Mouse (Mus musculus) MEL-GATA-1-ER (cell line): ENCODE data around the gene Atp8a1.

ENCODE experiments used
- DNase-seq: peaks from one replicate; pipeline ENCODE4 v3.0.0-alpha.2; 2012; ENCODE audit warnings: low read depth; ENCODE audit errors: extremely low read depth

Atp8a1 gene

DNA sequence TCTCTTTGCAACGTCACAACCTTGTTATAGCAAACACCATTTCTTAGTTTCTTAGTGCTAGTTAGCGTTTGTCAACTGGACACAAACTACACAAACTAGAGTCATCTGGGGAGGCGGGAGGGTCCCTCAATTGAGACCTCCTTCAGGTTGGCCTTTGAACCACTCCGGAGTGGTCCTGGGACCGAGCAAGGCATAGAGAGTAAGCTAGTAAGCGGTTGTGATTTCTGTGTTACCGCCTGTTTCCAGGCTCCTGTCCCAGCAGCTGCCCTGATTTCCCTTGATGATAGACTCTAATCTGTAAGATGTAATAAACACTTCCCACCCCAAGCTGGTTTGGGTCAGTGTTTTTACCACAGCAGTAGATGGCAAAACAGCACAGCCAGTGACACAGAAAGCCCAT lies 161.3 kb downstream of the Atp8a1 start:
- no peak for DNase-seq

DNA sequence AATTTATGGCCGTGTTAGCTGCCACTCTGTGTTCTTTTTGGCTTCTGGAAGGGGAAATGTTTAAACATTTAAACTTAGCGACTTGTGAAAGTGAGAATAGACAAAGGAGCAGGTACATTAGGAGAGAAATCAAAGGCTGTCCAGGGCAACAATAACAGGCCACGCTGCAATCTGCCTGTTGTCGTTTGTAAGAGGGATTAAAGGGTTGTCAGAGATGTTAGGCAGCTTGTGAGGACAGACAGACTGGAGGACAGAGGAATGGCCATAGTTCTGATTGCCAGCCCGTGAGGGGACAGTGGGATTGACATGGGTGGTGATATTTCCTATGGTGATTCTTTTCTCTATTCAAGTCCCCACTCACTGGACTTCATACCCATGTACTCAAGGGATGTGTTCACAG lies 161.8 kb downstream of the Atp8a1 start:
- no peak for DNase-seq

DNA sequence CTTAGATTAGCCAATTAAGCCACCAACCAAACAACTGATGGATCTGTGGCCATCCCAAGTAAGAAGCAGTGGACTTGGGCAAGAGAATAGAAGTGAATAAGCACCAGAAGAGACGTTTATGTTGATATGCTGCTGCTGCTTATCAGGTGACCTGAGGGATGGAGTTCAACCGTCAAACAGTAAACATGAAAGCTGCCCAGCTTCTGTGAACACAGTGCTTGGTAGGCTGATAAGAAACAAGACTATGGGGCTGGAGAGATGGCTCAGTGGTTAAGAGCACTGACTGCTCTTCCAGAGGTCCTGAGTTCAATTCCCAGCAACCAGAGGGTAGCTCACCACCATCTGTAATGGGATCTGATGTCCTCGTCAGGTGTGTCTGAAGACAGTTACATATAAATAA lies 168.4 kb downstream of the Atp8a1 start:
- DNase-seq: no peak

DNA sequence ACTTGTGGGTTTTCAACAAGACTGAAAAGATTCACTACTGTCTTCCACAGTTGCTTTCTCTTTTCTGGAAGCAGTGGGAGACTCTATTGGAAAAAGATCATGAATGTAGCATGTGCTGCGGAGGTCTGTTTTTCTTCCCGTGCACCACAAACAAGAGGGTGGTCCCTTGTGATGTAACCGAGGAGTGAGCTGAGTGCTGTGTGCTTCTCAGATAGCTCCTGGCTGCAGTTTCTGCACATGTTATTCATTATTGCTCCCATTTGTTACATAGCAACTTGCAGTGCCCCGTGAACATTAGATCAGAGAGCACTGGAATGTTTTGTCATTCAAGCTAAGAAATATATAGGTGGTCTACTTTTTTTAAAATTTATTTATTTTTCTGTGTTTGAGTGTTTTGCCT lies 174.2 kb downstream of the Atp8a1 start:
- DNase-seq: no peak

GRCm38 (mm10) chr5:67670158-67670557 lies 177.1 kb downstream of the Atp8a1 start:
- DNase-seq: peak; percentile 29

DNA sequence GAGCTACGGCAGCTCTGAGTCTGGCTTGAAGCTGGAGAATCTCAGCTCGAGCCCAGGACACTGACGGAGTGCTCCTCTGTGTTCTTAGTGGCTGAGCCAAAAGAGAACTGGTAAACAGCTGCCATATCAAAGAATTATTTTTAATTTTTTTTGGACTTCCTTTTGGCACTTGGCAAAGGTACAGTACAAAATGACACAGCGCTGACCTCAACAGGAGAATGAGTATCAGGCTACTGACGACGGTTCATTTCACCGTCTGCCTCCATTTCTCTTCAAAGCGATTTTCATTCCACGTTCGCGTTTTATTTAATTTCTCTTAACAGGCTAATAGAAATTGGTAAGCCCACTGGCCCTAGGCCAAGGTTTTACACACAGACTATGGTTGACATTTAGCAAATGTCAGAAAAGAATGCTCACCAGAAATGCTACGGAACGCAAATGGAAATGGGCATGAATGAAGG lies 177.8 kb downstream of the Atp8a1 start:
- no peak for DNase-seq

GRCm38 (mm10) chr5:67662715-67663114 lies 184.5 kb downstream of the Atp8a1 start:
- DNase-seq: no peak

DNA sequence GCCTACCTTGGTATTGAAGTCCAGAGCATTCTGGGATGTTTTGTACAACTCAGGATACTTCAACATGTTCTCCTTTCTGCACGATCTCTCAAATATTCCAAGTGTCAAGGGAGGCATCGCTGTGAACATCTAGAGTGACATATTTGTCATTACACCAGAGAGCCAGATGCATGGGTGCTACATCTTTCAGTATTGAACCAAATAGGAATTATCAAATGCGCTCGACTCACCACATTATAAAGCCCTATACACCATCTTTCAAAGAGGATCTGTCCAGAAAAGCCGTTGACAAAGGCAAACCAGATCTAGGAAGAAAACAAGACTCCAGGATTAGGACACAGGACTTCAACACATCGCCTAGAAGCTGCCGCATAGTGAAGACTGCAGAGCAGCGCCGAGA lies 187.4 kb downstream of the Atp8a1 start:
- no peak for DNase-seq

GRCm38 (mm10) chr5:67656821-67657259 lies 190.4 kb downstream of the Atp8a1 start:
- no peak for DNase-seq

DNA sequence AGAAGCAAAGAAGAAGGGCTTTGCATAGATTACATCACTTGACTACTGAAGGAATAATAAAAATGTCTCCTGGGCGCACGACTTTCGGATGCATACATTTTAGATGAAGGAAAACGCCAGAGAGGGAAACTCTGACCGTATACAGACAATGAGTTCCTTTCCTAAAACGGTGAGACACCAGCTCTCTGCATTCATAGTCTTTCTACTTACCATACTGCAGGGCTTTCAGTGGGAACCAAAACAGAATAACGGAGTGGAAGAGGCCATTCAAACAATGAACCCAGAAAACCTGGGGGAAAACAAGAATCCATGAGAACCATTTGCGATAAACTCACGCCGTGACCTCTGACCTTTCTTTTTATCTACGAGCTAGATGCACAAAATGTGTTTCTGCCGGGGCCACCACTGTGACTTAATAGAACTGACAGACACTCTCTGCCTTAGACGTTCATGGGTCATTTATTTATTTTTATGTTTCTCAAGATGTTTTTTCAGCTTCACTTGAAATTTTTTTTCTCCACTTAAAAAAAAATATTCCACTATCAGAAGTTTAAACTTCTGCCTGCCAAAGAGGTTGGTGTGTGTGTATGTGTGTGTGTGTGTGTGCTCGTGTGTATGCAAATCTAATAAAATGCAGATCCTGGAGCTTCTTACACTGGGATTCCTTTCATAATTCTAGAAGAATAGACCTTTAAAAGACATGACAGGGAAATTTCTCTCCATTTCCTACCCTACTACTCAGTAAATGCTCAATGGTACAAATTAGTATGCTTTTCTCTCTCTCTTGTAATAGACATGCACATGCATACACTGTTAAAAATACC lies 191.3 kb downstream of the Atp8a1 start:
- no peak for DNase-seq

DNA sequence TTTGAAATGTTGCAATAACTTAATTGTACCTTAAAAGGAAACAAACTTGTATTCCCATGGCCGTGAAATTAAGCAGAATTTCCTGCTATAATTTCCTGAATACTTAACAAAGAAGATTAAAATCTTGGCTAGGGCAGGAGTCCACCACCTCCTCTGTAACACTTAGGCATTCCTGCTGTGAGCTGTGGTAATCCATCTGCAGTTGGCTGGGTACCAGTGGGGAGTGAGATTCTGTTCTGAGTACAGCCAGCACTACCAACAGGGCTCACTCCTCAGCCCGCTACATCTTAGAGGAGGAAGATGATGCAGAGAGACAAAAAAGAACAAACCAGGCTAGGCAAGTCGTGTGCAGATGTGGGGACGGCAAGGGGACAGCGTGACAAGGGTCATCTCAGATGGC lies 192.7 kb downstream of the Atp8a1 start:
- DNase-seq: no peak

DNA sequence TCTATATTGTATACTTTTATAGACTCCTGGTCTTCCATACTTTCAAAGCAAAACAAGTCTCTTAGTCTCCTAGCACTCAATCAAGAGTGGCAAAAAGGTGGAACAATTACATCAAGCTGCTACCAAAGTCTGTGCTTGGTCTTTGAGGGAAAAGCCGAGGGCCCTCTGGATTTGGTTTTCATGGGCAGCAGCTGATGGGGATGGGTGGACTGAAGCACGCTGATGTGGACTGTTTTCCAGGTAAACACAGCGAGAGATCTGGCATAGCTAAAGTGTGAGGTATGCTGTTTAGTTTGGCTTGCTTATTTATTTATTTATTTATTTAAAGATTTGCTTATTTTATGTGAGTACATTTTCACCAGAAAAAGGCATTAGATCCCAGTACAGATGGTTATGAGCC lies 193.7 kb downstream of the Atp8a1 start:
- no peak for DNase-seq

DNA sequence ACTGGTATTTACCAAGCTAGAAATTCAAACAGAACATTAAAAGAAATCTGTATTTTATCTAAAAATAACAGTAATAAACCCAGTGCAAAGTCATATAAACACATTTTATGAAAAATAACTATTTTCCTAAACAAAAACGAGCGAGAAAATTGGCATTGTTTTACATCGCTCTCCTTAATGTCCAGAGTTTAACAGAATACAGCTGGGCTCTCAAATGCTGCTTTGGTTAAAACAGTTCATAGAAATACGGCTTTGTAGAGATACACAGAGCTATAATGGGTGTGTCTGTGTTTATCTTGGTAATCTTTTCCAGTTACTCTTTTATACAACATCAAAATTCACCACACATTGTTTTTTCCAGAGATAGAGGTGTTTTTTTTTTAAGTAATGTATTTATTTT lies 194.8 kb downstream of the Atp8a1 start:
- DNase-seq: no peak

GRCm38 (mm10) chr5:67650021-67650420 lies 197.2 kb downstream of the Atp8a1 start:
- DNase-seq: no peak

DNA sequence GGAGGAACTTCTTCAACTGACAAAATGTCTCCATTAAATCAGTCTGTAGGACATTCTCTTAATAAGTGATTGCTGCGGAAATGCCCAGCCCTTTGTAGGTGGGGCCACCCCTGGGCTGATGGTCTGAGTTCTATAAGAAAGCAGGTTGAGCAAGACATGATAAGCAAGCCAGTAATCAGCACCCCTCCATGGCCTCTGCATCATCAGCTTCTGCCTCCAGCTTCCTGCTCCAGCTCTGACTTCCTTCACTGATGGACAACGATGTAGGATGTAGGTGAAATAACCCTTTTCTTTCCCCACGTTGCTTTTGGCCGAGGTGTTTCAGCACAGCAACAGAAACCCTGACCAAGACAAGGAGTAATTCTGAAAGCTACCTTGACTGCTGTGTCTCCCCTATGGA lies 198.1 kb downstream of the Atp8a1 start:
- no peak for DNase-seq

DNA sequence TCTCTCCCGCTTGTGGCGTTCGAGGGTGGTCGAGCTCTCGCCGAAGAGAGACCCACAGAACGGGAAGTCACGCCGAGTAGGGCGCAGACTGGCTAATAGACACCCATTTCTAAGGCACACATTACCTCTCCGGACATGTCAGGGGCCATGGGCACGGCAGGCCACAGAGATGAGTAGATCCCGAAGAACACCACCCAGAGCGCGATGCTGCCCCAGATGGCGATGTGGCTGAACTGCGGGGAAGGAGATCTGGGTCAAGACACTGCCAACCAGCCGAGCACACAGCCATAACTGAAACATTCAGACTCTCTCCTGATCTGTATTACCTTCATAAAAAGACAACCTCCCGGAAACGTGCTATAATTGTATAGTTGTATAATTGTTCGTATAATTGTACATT lies 199.7 kb downstream of the Atp8a1 start:
- DNase-seq: no peak

DNA sequence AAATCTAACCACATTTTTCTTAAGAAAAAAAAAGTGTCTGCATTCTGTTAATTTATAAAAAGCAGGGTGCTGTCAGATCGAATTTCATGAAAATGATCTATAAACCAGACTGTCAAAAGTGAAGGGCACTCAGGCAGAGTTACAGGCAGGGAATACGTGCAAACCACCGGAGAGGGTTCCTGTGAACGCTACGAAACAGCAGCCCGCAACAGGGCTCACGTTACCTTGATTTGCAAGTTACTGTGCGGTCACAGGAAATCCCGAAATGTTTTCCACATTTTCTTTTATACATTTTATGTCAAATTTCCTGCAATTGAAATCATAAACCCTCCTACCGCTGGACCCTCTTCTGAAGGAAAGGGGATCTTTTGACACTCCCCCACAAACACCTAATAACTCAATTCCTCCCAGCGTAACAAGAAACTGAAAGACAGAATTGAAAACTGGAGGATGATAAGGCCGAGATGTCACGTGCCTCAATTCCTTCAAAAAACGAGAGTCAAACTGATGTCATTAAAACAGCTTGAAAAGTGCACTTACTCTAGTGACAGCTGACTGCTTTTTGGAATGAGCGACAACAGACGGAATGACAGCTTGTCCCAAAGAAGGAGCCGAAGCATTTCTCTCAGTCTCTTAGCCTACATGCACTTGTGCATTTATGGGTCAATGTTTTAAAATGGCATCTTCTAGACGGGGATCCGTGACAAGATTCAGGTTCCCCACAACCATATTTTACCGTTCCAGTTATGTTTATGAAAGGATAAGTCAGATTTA lies 200.3 kb downstream of the Atp8a1 start:
- no peak for DNase-seq

DNA sequence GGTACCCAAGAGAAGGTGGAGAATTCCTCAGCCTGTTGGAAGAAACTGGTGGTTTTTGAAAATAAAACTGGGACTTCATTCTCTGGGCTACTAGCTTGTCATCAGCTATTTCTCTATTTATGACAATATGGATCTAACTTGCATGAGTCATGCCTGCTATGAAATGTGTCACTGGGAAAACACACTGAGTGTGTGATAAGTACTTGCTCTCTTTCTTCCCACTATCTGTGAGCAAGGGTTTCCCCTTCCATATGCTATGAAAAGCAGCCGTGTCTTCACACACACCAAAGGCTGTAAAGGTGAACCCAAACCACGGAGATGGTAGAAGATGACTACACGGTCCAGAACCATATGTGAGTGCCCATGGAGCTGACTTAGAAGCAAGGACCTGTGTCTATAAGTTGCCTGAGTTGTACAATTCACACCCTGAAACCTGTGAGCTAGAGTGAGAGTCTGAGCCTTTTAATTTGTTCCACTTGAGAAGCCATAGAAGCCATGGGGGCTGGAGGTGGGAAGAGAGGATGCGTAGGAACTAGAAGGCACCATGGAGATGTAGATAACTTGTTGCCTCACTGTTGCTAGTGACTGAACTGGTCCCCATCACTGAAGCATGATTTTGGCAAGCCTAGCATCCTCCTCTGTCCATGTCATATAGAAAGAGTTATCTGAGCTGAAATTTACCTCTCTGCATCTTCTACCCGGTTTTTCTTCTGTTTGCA lies 203.5 kb downstream of the Atp8a1 start:
- no peak for DNase-seq

- no peak for DNase-seq
Observed at GRCm38 (mm10) chr5:67641406-67642120, 205.7 kb downstream of the Atp8a1 start.

GRCm38 (mm10) chr5:67640596-67641312 lies 206.5 kb downstream of the Atp8a1 start:
- DNase-seq: no peak

DNA sequence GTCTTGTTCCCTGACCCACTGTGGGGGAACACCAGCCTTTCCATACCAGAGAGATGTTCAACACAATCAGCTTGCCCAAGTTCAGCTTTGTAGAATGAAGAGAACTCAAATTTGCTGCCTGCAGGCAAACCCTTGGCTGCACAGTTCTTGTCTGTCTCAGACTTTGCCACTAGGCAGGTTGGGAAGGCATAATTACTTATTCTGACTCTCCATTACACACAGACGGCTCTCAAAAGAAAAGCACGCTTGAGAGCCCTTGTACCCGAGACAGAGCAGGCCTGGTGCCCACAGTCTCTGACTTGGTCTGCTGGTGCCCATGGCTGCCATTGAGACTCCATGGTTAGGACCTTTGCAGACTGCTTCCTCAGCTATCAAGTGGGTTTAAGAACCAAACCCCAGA lies 212.9 kb downstream of the Atp8a1 start:
- no peak for DNase-seq
